8 mouse cellular contexts compared by ENCODE assay signal in the genomic region with DNA sequence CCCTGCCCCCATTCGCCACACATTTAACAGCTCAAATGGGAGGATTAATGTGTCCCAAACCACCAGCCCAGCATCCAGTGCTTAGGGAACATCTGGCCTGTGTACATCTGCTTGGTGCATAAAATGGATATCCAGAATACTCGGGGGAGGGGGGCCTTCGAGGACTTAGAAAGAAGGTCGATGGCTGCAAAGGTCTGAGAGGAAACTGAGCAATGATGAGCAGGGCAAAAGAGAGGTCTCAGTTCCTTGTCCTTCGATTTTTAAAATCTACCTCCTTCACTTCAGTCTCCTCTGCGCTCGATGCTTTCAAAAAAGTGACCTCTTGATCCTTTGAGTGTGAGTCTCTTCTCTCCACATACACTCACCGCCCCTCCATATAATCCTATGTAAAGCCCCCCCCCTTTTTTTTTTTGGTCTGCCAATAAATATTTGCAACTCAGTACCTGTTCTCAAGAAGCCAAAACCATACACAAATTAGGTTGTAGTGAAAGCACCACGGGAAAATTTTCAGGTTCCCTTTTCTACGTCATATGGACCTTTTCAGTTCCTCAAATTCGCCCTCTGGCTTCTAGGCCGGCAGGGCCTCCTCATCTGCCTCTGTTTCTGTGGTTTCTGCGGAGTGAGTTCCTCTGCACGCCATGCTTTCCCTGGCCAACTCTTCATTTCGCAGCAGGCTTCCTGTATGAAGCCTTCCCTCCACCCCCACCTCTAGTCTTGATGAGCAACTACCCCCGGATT. TPM values are rescaled to one million over a fixed set of nuclear protein-coding genes. Genes with fewer than 3 reads are reported as not detected.
A peak's percentile ranks its signal among the peaks of the same experiment; 100 is the strongest.
DNase-seq lines count a peak whose midpoint lies in the region; ATAC-seq and TF ChIP-seq lines count a peak whose summit lies in the region.

No protein-coding gene starts in this region.

- no peak for ATAC-seq in midbrain, embryonic 12.5 days (ENCODE audit: low FRiP score, low read depth)

- peak overlapping the region; percentile 97 for H3K4me3 ChIP-seq in ES-Bruce4 (ENCODE audit: low read depth, low read length)
- peak overlapping the region; percentile 78 for H3K4me3 ChIP-seq in embryonic fibroblast, embryonic 13.5 days (ENCODE audit: insufficient read depth, low read length)
- peak overlapping the region; percentile 83 for H3K4me3 ChIP-seq in midbrain, embryonic 12.5 days

- WGBS in midbrain, embryonic 12.5 days, result 29% methylated on average over 16 of the region's 16 CpGs

- TF ChIP-seq POLR2A in ES-Bruce4 (IDR thresholded peaks at IDR 0.05; ENCODE audit: insufficient read depth, low read length), result no peak
- TF ChIP-seq POLR2A in embryonic fibroblast, embryonic 13.5 days (IDR thresholded peaks at IDR 0.05; ENCODE audit: low read depth, low read length), result no peak; the same call in 1 of the 2 replicates

- DNase-seq in kidney, adult 9 months, result peak; percentile 71
- DNase-seq in kidney, postnatal 36 days, result no peak
- peak; percentile 87 for DNase-seq in layer of hippocampus, adult 9-11 months
- DNase-seq in right cerebral cortex, postnatal 10 days (ENCODE audit: low spot score in 2 of 2), result no peak
- DNase-seq in thymus, postnatal 10 days (ENCODE audit: low spot score in 2 of 2), result no peak

- peak overlapping the region; percentile 11; the same call in 1 of the 2 replicates for H3K27ac ChIP-seq in ES-Bruce4 (ENCODE audit: insufficient read depth, low read length)
- peak overlapping the region; percentile 64 for H3K27ac ChIP-seq in embryonic fibroblast, embryonic 13.5 days (ENCODE audit: insufficient read depth, low read length)
- H3K27ac ChIP-seq in midbrain, embryonic 12.5 days (replicated peaks), result peak overlapping the region; percentile 87

- peak overlapping the region; percentile 75 for H3K9ac ChIP-seq in ES-Bruce4 (ENCODE audit: low read depth, poor library complexity, severe bottlenecking)
- peak overlapping the region; percentile 78 for H3K9ac ChIP-seq in midbrain, embryonic 12.5 days (replicated peaks)

- peak overlapping the region; percentile 73 for H3K4me2 ChIP-seq in midbrain, embryonic 12.5 days (replicated peaks)

- no peaks in the 10 kb centered on the region for H3K4me1 ChIP-seq in ES-Bruce4 (ENCODE audit: control insufficient read depth, insufficient read depth, low read length)
- 0 out of 2 replicates have a peak, but pooled peaks cover 5% of the 10 kb centered on the region for H3K4me1 ChIP-seq in embryonic fibroblast, embryonic 13.5 days (ENCODE audit: control insufficient read depth, insufficient read depth, low read length)
- peaks cover 18% of the 10 kb centered on the region for H3K4me1 ChIP-seq in midbrain, embryonic 12.5 days

- no peak for TF ChIP-seq CTCF in ES-Bruce4 (IDR thresholded peaks at IDR 0.05; ENCODE audit: low read depth, low read length)
- no peak for TF ChIP-seq CTCF in embryonic fibroblast, embryonic 13.5 days (IDR thresholded peaks at IDR 0.05; ENCODE audit: borderline replicate concordance, insufficient read depth, low read length)

- no peaks in the 10 kb centered on the region for H3K9me3 ChIP-seq in ES-Bruce4 (replicated peaks; ENCODE audit: control insufficient read depth, insufficient read depth, low read length, poor library complexity, severe bottlenecking)
- H3K9me3 ChIP-seq in midbrain, embryonic 12.5 days, result no peaks in the 10 kb centered on the region

- peaks cover 5% of the 10 kb centered on the region; the same call in 1 of the 2 replicates for H3K36me3 ChIP-seq in ES-Bruce4 (ENCODE audit: control insufficient read depth, insufficient read depth, low read length, poor library complexity, severe bottlenecking)
- peaks cover 11% of the 10 kb centered on the region; the same call in 1 of the 2 replicates for H3K36me3 ChIP-seq in midbrain, embryonic 12.5 days

- TF ChIP-seq EP300 in ES-Bruce4 (IDR thresholded peaks at IDR 0.05; ENCODE audit: insufficient read depth, low read depth, low read length), result no peak

- H3K27me3 ChIP-seq in ES-Bruce4 (ENCODE audit: control insufficient read depth, insufficient read depth, low read length, poor library complexity, severe bottlenecking), result no peaks in the 10 kb centered on the region
- H3K27me3 ChIP-seq in midbrain, embryonic 12.5 days, result no peaks in the 10 kb centered on the region

RNA-seq across cellular contexts. Expression of a gene that starts 0.8 kb away (rescaled TPM):
- polyA plus RNA-seq in ES-Bruce4 (2011; ENCODE audit: insufficient read depth, insufficient read length, low read depth, missing spikeins), result 31.2 and 37.2 TPM in 2 replicates
- 29.5 and 29.9 TPM in 2 replicates for polyA plus RNA-seq in embryonic fibroblast, embryonic 13.5 days (2011; ENCODE audit: insufficient read length, low read depth, missing spikeins)
- polyA plus RNA-seq in midbrain, embryonic 12.5 days (2016; fragmentation: Nextera tagmentation; extraction: Ambion mirVana), result 54.1 and 54.6 TPM in 2 replicates

RNA-seq across cellular contexts. Expression of a gene that starts 12.3 kb away (rescaled TPM):
- polyA plus RNA-seq in ES-Bruce4 (2011; ENCODE audit: insufficient read depth, insufficient read length, low read depth, missing spikeins), result 1.1 and 1.7 TPM in 2 replicates
- not detected in 2 replicates for polyA plus RNA-seq in embryonic fibroblast, embryonic 13.5 days (2011; ENCODE audit: insufficient read length, low read depth, missing spikeins)
- 0.55 and 0.65 TPM in 2 replicates for polyA plus RNA-seq in midbrain, embryonic 12.5 days (2016; fragmentation: Nextera tagmentation; extraction: Ambion mirVana)

RNA-seq across cellular contexts. Expression of a gene that starts 21.2 kb away (rescaled TPM):
- polyA plus RNA-seq in ES-Bruce4 (2011; ENCODE audit: insufficient read depth, insufficient read length, low read depth, missing spikeins), result 6.7 and 7.2 TPM in 2 replicates
- polyA plus RNA-seq in embryonic fibroblast, embryonic 13.5 days (2011; ENCODE audit: insufficient read length, low read depth, missing spikeins), result 13.9 and 17.9 TPM in 2 replicates
- 48.5 and 55.0 TPM in 2 replicates for polyA plus RNA-seq in midbrain, embryonic 12.5 days (2016; fragmentation: Nextera tagmentation; extraction: Ambion mirVana)

RNA-seq across cellular contexts. Expression of a gene that starts 22.3 kb away (rescaled TPM):
- polyA plus RNA-seq in ES-Bruce4 (2011; ENCODE audit: insufficient read depth, insufficient read length, low read depth, missing spikeins), result 3.9 and 4.1 TPM in 2 replicates
- polyA plus RNA-seq in embryonic fibroblast, embryonic 13.5 days (2011; ENCODE audit: insufficient read length, low read depth, missing spikeins), result not detected in 2 replicates
- 0.52 and 0.75 TPM in 2 replicates for polyA plus RNA-seq in midbrain, embryonic 12.5 days (2016; fragmentation: Nextera tagmentation; extraction: Ambion mirVana)

RNA-seq across cellular contexts. Expression of a gene that starts 31.2 kb away (rescaled TPM):
- polyA plus RNA-seq in ES-Bruce4 (2011; ENCODE audit: insufficient read depth, insufficient read length, low read depth, missing spikeins), result 167 and 196 TPM in 2 replicates
- polyA plus RNA-seq in embryonic fibroblast, embryonic 13.5 days (2011; ENCODE audit: insufficient read length, low read depth, missing spikeins), result 115 and 117 TPM in 2 replicates
- 150 and 161 TPM in 2 replicates for polyA plus RNA-seq in midbrain, embryonic 12.5 days (2016; fragmentation: Nextera tagmentation; extraction: Ambion mirVana)

Comparison
In these comparisons a context has a peak if more than half of its experiments do, and no peak if none do; other contexts are left out.
1. DNase-seq: peak in kidney, adult 9 months (single experiment) and layer of hippocampus, adult 9-11 months (single experiment); none in kidney, postnatal 36 days (0 of 2), right cerebral cortex, postnatal 10 days (0 of 2) and thymus, postnatal 10 days (0 of 2).
2. H3K27ac ChIP-seq: peak in every context shown above with its lines; median percentile 87 in midbrain, embryonic 12.5 days; 64 in embryonic fibroblast, embryonic 13.5 days; 11 in ES-Bruce4.
3. Peak in every context shown above with its lines, with median percentiles within 50 percentile points of each other: H3K4me3 ChIP-seq.